Mouse (Mus musculus) B cell, adult 2 months (primary cell): ENCODE data around the gene Cblc.

ENCODE experiments used
- DNase-seq, 2 experiments: peaks; one replicate each; pipeline ENCODE4 v3.0.0; 2022

Gene Cblc

DNA sequence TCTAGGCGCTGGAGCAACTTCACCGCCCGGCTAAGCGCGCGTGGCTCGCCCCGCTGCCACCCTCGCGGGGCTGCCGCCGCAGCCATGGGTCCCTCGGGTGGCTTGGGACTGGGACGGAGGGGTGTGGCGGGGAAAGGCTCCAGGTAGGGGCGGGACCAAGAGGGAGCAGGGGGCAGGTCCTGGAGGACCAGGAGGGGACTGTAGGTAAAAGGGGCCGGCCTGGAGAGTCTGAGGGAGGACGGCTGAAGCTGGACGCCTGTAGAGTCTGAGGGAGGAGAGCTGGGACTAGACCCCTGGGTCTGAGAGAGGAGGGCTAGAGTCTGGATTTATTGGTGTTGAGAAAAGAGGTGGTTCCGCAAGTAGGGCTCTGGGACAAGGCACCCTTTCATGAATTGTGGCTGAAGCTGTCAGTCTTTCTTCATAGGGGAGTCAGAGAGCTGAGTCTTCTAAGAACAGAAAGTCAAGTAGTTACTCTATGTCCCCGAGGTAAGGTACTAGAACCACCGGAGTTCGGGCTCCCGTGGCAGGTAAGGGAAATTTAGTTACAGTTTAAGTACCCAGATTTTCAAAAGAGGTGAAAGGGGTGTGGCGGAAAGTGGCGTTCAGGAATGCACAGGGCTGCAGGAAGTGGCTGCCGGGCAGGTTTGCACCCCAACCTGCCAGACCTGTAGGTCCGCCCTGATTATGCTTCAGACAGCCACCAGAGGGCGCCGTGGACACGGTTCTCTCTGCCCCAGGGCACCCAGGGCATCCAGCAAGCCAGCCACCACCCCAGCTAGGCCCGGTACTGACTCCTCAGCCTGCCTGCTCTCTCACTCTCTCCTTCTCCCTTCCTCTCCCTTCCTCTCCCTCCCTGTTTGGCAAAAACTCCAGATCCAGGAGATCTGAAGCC, at the start of gene Cblc:
TSS of gene Cblc (minus strand) at position 113 of the 892 bp plus-strand sequence.
- peak; percentile 95 for DNase-seq

DNA sequence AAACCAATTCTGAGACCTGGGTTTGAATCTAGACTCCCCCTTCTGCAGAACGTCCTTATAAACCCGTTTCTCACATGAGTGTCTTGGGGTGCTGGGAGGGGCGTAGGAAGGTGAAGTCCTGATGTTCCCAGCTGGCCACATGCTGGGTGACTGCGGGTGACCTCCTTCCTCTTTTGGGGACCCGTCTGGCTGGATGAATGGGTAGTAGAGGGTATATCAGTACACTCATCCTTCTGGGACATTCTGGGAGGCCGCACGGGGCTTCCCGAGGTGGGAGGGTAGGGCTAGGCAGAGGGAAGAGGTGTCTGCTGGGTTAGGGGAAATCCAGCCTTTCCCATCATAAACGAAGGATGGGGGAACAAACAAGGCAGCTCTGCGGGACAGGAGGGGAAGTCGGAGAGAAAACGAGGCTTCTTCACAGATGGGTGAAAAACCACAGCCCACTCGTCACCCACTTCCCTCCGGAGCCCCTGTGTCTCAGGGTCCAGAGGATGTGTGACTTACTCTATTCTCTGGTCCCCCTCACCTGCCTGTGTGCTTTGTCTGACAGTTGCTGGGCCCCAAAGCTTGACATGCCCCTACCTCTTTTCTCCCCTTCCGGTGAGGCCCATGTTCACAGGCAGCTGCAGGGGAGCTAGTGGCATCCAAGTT, 48.0 kb upstream of the Cblc start:
- peak; percentile 65 to 73 for DNase-seq

DNA sequence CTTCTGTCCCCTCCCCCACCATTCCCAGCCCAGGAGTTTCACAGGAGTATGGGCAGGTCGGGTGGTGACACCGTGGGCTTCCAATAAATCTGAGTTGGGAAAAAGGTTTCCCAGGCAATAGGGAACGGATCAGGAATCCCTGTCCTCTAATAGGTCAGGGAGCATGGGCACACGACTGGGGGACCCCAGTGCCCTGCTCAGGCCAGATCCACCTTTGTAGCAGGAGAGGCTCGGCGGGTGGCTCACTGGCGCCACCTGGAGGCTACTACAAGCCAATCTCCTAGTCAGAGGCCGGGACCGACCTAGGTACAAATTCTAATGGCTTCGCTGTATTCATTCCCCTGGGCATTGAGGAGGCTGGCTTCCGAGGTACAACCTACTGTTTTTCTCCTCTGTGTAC, 47.0 kb upstream of the Cblc start:
- DNase-seq, result peak; percentile 87

- DNase-seq, result no peak
Measured at GRCm38 (mm10) chr7:19842885-19843504, 46.4 kb upstream of the Cblc start.

DNA sequence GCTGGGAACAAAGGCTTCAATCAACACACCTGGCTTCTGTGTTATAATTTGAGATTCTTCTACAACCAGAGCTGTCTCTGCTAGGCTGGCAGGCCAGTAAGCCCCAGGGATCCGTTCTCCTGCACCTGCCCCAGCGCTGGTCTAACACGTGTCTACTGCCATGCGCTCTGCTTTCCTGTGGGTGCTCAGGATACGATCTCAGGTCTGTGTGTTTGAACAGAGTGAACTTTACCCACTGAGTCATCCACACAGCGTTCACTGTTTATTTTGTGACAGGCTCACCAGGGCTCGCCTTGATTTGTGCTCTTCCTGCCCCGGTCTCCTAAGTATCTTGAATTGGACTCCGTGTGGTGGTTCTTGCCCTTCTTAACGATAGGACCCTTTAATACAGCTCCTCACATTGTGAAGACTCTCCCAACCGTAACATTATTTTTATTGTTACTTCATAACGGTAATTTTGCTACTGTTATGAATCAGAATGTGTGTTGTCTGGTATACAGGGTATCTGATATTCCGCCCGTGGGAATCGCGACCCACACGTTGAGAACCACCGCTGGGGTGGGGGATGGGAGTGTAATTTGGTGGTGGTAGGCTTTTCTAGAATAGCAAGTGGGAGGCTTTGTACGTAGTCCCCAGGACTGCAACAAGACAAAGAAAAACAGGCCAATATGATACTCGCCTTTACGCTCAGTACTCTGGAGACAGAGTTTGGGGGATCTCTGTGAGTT, 45.2 kb upstream of the Cblc start:
- DNase-seq, result no peak

DNA sequence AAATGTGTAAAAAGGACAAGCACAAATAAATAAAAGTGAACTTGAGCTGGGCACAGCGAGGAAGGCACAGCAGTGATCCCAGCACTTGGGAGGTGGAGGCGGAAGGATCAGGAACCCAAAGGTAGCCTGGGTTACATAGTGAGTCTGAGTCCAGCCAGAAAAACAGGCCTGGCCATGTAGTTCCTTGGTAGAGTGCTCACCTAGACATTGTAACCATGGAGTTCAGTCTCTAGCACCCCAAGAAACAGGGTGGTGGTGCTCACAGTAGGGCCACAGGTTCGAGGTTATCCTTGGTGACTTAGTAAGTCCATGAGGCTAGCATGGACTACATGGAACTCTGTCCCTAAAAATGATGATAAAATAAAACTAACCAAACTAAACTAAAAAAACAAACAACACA, 44.3 kb upstream of the Cblc start:
- no peak for DNase-seq

DNA sequence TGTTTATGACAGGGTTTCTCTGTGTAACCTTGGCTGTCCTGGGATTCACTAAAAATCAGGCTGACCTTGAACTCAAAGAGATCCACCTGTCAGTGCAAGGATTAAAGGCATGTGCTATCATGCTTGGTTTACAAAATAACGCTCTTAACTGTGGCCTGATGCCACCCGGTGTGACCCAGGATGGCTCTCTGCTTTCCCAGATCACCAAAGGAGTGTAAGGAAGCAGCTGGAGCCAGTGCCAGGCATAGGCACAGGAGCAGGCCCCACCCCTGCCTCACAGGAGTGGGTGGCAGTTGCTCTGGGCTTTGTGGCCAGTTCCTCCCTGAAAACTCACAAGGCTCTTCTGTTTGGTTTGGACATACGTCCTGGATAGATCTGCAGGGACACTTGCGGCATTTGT, 43.8 kb upstream of the Cblc start:
- DNase-seq, result no peak

DNA sequence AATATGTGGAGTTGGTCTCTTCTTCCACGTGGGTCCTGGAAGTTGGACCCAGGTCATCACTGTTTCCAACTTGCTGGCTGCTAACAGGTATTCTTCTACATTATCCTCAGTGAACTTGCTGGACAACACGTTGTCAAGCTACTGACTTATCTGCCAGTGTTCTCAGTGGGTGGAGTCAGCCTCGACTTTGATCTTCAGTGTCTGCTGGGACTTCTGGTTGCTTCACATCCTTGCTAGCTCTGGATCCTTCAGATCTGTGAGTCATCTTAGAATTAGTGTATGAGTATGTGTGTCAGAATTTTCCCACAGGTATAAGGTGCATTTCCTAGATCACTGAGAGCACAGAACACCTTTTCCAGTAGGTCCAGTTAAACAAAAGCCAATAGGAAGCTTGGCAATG, 40.2 kb upstream of the Cblc start:
- no peak for DNase-seq

DNA sequence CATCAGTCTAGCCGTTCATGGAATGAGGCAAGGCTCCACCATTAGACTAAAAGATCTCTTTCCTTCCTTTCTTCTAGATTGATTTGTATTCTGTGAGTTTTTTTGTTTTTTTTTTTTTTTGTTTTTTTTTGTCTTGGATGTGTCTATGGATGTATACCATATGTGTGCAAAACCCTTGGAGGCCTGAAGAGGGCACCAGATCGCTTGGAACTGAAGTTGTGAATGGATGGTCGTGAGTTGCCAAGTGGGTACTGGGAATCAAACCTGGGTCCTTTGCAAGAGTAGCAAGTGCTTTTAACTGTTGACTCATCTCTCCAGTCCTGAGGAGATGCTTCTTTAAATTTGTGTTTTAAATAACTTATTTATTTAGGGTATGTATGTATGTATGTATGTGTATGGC, 37.4 kb upstream of the Cblc start:
- DNase-seq, result no peak

DNA sequence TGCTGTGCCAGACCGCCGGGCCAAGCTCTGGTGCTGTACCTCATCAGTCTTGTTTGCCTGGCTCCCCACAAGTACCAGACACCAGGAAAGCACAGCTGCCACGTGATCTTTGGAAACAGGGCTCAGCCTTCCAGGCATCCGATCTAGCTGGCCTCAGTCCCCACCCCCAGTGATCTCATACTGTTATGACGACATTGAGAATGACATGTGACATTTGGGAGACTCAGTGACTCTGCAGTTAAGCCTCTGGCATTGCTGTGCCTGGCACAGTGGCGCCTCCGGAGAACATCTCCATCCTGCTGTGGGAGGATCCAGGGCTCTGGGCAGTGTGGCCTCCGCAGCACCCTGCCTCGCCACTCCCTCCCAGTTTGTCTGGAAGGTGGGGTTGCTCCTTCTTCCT, 35.2 kb upstream of the Cblc start:
- DNase-seq, result no peak

DNA sequence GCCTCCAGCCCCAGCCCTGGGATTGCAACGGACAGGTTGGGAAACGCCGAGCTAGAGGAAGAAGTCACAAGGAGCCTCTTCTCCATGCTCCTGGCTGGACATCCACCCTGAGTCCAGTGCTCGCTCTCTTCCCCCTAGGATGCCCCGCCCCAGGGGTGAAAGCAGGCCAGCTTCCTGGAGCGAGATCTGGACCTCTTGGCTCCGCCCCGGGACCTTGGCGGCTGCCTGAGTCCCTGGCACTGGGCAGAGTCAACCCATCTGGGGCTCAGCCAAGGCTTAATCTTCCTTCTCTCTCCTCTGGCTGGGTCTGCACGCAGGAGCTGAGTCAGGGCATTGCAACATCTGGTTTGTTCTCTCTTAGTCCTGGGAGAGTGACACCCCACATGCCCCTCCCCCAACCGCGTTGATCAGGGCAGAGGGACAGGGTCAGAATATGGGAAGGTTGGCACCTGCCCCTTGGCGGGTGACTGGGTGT, 34.1 kb upstream of the Cblc start:
- DNase-seq, result no peak

DNA sequence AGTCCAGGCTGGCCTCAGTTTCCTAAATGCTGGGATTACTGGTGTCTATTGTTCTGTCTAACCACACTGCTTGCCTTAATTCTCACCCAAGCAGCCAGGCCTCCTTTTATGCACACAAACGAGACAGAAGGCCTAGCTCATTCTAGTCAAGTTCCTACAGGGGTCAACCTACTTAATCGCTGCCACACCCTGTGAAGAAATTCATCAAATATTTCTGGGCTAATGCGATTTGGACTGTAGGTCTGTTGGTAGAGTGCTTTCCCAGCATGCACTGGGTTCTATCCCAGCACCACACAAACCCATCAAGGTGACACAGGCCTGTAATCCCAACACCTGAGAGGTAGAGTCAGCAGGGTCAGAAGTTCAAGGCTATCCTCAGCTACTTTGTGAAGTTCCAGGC, 33.1 kb upstream of the Cblc start:
- DNase-seq, result no peak

DNA sequence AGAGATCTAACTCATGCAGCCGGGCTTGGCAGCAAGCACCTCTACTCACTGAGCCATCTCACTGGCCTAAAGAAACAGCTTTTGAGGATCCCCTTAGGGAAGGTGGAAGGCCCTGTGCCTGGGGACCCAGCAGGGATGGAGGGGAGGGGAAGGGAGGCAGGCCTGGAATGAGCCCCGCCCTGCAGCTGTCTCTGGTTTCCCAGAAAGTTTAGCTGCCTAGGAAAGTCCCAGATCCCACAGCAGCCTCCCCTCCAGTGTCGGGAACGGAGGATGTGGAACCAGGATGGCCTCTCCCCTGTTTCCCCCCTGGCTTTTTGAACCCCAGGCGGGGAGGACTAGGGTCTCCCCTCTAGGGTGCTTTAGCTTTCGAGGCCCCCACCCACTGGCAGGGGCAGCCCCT, 30.1 kb upstream of the Cblc start:
- DNase-seq, result no peak

GRCm38 (mm10) chr7:19824182-19824973, 27.8 kb upstream of the Cblc start:
- peak; percentile 83 to 85 for DNase-seq

DNA sequence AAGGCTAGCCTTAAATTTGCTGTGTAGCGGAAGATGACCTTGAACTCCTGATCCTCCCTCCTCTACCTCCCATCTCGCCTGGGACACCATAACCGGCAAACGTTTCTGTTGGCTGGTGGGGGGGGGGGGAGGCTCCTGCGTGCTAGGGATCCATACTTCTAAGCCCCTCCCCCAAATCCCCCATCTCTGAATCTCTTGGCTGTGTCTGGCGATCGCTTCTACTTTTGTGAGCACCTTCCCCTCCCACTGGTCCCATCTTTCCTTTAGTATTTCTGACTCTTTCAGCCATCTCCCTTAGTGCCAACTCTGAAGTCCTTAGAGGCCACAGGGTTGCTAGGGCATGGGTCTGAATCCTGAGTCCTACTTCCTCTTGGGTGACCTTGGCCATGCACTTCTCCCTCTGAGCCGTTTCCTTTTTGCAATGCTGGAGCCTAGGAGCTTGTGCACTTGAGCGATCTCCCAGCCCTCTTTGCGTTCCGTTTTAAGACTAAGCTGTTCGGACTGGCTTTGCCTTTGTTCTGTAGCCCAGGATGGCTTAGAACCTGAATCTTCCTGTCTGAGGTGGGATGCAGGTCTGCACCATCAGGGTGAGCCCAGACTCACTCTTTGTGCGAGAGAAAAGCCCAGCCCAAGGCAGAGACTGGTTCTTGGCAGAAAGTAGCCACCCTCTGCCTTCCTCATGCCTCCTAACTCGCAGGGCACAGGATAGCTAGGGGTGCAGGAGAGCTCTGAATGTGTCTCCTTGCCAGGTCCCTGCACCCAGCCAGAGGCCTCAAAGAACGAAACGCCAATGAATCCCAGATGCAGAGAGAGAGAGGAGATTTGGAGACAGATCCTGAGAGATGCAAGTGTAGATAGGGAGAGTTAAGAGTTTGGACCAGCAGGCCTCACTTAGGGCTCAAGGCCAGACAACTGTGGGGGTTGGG, 26.9 kb upstream of the Cblc start:
- DNase-seq, result peak; percentile 33 to 35

GRCm38 (mm10) chr7:19822604-19823058, 26.0 kb upstream of the Cblc start, which contains the start of gene Bcl3:
Bcl3 (minus strand) TSS chr7:19822770.
- peak; percentile 78 to 79 for DNase-seq

GRCm38 (mm10) chr7:19822193-19822592, 25.6 kb upstream of the Cblc start:
- no peak for DNase-seq

GRCm38 (mm10) chr7:19821633-19822032, 25.0 kb upstream of the Cblc start:
- DNase-seq, result no peak

- DNase-seq, result peak; percentile 59
Measured at GRCm38 (mm10) chr7:19820347-19821048, 23.9 kb upstream of the Cblc start.

GRCm38 (mm10) chr7:19818875-19819274, 22.3 kb upstream of the Cblc start:
- no peak for DNase-seq
